Mouse (Mus musculus) midbrain, embryonic 16.5 days (tissue): ENCODE results near the gene Pank3. TPM values are rescaled to one million over a fixed set of nuclear protein-coding genes. Genes with fewer than 3 reads are reported as not detected.

Experiments
- ATAC-seq: fragments of 200-750 bp; cut with Nextera tagmentation; 2 replicates; pipeline ENCODE4 v1.8.0; 2017; ENCODE audit warnings: moderate TSS enrichment
- H3K27ac ChIP-seq: fragments of 300-500 bp; sonication (generic); 2 replicates; pipeline ENCODE4 v1.5.1; 2014; ENCODE audit warnings: mild to moderate bottlenecking, low read length, mixed read lengths
- H3K27me3 ChIP-seq: fragments of 300-500 bp; sonication (generic); 2 replicates; pipeline ENCODE4 v1.6.1; 2014; ENCODE audit warnings: low read depth, low read length, mixed read lengths; ENCODE audit not compliant: control insufficient read depth, insufficient read depth
- H3K36me3 ChIP-seq: fragments of 300-500 bp; sonication (generic); 2 replicates; pipeline ENCODE4 v1.6.1; 2014; ENCODE audit warnings: mild to moderate bottlenecking, low read length, moderate library complexity, mixed read lengths; ENCODE audit not compliant: control insufficient read depth, insufficient read depth
- H3K4me1 ChIP-seq: fragments of 300-500 bp; sonication (generic); 2 replicates; pipeline ENCODE4 v1.6.1; 2014; ENCODE audit warnings: mild to moderate bottlenecking, low read length, mixed read lengths; ENCODE audit not compliant: control insufficient read depth, insufficient read depth
- H3K4me2 ChIP-seq: fragments of 300-500 bp; sonication (generic); 2 replicates; pipeline ENCODE4 v1.6.1; 2014; ENCODE audit warnings: mild to moderate bottlenecking, low read length, mixed read lengths
- H3K4me3 ChIP-seq: fragments of 300-500 bp; sonication (generic); 2 replicates; pipeline ENCODE4 v1.5.1; 2014; ENCODE audit warnings: low read depth, mild to moderate bottlenecking, low read length, moderate library complexity, mixed read lengths
- H3K9ac ChIP-seq: fragments of 300-500 bp; sonication (generic); 2 replicates; pipeline ENCODE4 v1.6.1; 2014; ENCODE audit warnings: low read depth, low read length, mixed read lengths
- H3K9me3 ChIP-seq: fragments of 300-500 bp; sonication (generic); replicated peaks from 2 replicates; pipeline ENCODE4 v1.6.1; 2014; ENCODE audit warnings: mild to moderate bottlenecking, low read length, mixed read lengths; ENCODE audit not compliant: control insufficient read depth, poor library complexity, severe bottlenecking
- WGBS: fragments of 180-500 bp; shearing (Covaris S2); extraction: QIAGEN DNeasy Blood & Tissue Kit; methylation state at CpG from one replicate; pipeline ENCODE4 v1.1.7; 2014; 5-methylcytosine and 5-hydroxymethylcytosine counted together
- polyA plus RNA-seq: library from polyadenylated mRNA; unstranded; fragments of >200 nt; fragmentation: Nextera tagmentation; extraction: Ambion mirVana; gene quantifications from 2 replicates; pipeline ENCODE4 v1.2.1, GENCODE M21; 2015

Gene Pank3
- polyA plus RNA-seq, 1 experiment from 2014 or later, result 20.5 TPM

DNA sequence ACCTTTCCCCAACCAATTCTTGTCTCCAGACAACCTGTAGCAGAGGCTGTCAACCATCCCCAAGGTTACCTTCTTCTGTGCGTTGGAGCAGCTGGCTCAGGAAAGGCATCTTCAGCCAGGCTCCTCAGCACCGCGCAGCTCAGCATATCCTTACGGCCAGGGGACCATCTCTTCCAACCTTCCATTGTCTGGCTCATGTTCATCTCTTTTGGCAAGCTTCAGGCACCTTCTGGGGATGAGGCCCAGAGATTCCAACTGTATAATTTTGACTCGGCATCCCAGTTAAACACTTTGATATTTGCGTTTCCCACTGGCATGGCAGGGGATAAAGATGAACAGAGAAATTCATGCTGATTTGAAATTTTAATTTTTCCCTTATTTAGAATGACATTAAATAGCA lies 25.7 kb upstream of the Pank3 start:
- Histone ChIP-seq H3K9ac (no peak overlapping the region), H3K27ac (no peak overlapping the region), H3K4me3 (no peak overlapping the region), H3K4me2 (no peak overlapping the region), H3K4me1 (no peaks in the 10 kb centered on the region), H3K27me3 (no peaks in the 10 kb centered on the region), H3K36me3 (no peaks in the 10 kb centered on the region), H3K9me3 (no peaks in the 10 kb centered on the region)
- no peak for ATAC-seq
- 90% methylated on average over 6 of the region's 6 CpGs for WGBS

DNA sequence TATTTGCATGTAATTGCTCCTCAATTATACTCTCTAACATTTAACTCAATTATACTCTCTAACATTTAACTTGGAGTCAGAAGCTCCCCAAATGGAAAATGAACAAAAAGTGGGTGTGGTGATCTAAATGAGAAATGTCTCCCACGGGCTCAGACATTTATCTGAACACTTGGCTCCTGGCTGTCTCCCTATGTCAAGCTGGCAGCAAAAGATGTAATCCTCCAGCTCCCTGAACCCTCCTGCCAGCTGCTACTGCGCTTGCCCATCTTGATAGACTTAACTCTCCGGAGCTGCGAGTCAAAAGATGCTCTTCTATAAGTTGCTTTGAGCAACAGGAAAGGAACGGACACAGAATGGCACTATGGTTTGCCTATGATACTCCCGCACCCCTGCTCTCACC lies 24.7 kb upstream of the Pank3 start:
- no peak overlapping the region for H3K9ac ChIP-seq
- H3K9me3 ChIP-seq, result no peaks in the 10 kb centered on the region
- H3K4me1 ChIP-seq, result no peaks in the 10 kb centered on the region
- H3K4me2 ChIP-seq, result no peak overlapping the region
- no peaks in the 10 kb centered on the region for H3K27me3 ChIP-seq
- 88% methylated on average over 6 of the region's 6 CpGs for WGBS
- H3K27ac ChIP-seq, result no peak overlapping the region
- no peak overlapping the region for H3K4me3 ChIP-seq
- no peaks in the 10 kb centered on the region for H3K36me3 ChIP-seq
- ATAC-seq, result no peak

DNA sequence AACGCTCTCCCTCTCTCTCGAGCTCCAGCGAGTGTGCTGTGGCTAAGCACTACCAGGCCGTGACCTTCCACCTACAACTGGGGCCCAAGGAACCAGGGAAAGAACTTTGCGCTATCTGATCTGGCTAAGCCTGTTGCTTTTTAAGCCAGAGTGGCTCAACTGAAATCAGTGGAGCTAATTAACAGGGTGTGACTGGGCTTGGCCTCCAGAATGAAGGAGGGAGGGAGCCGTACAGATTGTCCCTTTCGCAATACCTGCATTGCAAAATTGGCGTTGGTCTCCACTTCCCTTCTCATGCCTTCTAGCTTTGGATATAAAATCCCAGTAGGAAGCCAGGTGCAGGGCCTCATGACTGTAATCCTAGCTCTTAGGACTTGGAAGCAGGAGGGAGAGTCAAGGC lies 18.7 kb upstream of the Pank3 start:
- WGBS, result 77% methylated on average over 8 of the region's 8 CpGs
- H3K27me3 ChIP-seq, result no peaks in the 10 kb centered on the region
- H3K36me3 ChIP-seq, result no peaks in the 10 kb centered on the region
- no peak overlapping the region for H3K9ac ChIP-seq
- no peaks in the 10 kb centered on the region for H3K4me1 ChIP-seq
- no peak overlapping the region for H3K4me3 ChIP-seq
- no peak overlapping the region for H3K27ac ChIP-seq
- no peak overlapping the region for H3K4me2 ChIP-seq
- no peak for ATAC-seq
- H3K9me3 ChIP-seq, result no peaks in the 10 kb centered on the region

DNA sequence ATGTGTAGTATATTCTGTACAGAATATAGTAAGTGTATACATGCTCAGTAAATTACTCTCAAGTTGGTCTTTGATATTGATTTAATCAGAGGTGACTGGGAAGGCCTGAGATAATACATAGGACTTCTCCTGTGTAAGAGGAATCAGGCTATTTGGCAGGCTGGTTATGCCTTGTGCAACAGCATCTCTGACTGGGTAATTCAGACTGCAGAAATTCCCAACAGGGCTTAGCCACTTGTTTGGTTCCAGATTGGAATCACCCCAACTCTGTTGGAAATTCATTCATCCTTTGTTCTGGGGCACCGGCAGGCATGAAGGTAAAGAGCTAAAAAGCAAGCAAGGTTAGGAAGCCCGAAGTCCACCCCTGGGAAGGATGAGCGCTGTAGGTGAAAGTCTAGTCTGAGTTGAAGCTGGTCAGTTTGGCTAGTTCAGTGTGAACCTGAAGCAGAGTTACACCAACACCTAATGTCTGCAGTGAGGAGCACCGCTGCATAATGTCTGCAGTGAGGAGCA lies 14.3 kb upstream of the Pank3 start:
- Histone ChIP-seq H3K9ac (no peak overlapping the region), H3K27ac (no peak overlapping the region), H3K27me3 (no peaks in the 10 kb centered on the region), H3K4me3 (no peak overlapping the region), H3K36me3 (no peaks in the 10 kb centered on the region), H3K4me1 (no peaks in the 10 kb centered on the region), H3K4me2 (no peak overlapping the region), H3K9me3 (no peaks in the 10 kb centered on the region)
- ATAC-seq, result no peak
- WGBS, result 67% methylated on average over 4 of the region's 4 CpGs

DNA sequence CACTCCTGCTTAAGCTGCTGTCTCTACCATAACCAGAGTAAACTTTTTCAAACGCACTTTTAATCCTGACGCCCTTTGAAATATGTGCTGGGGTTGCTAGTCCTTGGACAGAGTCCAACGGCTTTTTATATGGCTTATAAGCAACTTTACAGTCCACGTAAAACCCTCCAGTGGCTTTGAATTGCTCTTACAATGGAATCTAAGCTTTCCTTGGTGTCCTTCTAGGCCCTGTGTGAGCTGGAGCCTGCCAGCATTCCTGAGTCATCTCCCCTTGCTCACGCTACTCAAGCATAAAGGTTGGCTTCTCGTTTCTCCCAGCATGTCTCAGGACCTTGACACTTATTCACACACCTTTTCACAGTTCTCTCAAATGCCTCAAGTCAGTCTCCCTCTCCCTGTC lies 13.7 kb upstream of the Pank3 start:
- no peak for ATAC-seq

DNA sequence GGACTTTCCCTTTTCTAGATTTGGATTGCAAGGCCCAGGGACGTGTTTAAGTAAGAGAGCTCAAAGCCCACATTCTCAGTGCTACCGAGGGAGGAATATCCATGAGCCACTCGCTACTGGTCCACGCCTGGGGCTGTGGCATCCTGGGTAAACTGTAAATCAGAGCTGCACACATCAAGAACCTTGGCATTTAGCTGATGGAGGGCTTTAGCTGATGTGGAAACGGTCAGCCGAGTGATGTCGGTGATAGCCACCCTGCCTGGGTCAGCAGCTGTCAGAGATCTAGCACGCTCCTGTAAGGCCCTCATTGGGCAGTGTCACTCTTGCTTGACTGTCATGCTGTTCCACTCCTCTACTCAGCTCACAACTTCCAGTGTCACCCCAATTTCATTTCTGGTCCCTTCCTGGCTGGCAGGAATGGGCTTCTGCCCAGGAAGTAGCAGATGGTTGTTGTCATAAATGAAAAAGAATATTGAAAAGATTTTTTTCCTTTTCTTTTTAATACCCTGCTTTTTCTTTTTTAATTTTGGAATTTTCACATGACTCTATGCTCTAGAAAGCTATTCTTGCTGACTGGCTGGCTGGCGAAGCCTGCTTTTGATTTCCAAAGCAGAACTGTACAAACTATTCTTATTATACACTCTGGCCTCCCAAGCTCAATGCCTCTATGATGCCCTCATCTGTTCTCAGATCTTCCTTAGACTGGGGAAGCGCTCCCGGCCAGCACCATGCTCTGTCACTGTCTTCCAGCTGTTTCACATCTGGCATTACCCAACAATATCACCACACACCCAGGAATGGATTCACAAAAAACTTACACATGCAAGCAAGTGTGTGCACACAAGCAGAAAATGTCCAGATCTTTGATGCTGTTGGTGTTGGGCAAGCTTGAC lies 12.6 kb upstream of the Pank3 start:
- no peak overlapping the region for H3K4me2 ChIP-seq
- no peak for ATAC-seq
- H3K27me3 ChIP-seq, result no peaks in the 10 kb centered on the region
- no peak overlapping the region for H3K27ac ChIP-seq
- no peak overlapping the region for H3K4me3 ChIP-seq
- WGBS, result 85% methylated on average over 11 of the region's 11 CpGs
- no peak overlapping the region for H3K9ac ChIP-seq
- H3K4me1 ChIP-seq, result no peaks in the 10 kb centered on the region
- no peaks in the 10 kb centered on the region for H3K36me3 ChIP-seq
- H3K9me3 ChIP-seq, result no peaks in the 10 kb centered on the region

More for the DNA sequence above, 13.7 kb upstream of the Pank3 start:
- H3K4me1 ChIP-seq, result no peaks in the 10 kb centered on the region
- no peaks in the 10 kb centered on the region for H3K9me3 ChIP-seq
- no peak overlapping the region for H3K27ac ChIP-seq
- no peak overlapping the region for H3K9ac ChIP-seq
- no peak overlapping the region for H3K4me3 ChIP-seq
- 39% methylated on average over 6 of the region's 6 CpGs for WGBS
- H3K27me3 ChIP-seq, result no peaks in the 10 kb centered on the region
- no peak overlapping the region for H3K4me2 ChIP-seq
- H3K36me3 ChIP-seq, result no peaks in the 10 kb centered on the region

DNA sequence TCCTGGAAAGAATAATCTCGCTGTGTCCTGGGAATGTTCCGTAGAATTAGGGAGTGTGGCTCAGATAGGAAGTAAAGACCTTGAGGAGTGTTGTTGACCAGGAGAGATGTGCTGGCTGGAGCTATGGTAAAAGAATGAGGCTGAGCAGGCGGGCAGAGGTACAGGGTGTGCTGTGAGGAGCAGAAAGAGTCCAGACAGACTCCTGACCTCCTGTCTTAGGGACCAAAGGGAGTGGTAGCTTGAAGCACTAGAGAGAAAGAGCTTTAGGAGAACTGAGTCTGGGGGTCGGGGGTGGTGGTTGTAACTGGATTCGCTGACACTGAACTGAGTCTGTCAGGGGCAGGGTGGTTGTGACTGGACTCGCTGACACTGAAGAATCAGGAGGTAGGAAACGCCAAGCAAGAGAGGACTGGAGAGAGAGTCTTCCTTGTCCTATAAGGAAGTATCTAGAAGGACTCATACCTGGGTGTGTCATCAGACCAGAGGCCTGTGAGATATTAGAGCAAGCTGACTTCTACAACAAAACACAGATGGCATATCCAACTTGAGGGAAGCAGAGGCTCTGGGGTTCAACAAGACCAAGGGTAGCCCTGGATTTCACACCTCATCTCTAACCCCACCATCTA lies 9.2 kb upstream of the Pank3 start:
- Histone ChIP-seq H3K27ac (no peak overlapping the region), H3K4me1 (no peaks in the 10 kb centered on the region), H3K4me2 (no peak overlapping the region), H3K36me3 (no peaks in the 10 kb centered on the region), H3K27me3 (no peaks in the 10 kb centered on the region), H3K4me3 (no peak overlapping the region), H3K9me3 (no peaks in the 10 kb centered on the region), H3K9ac (no peak overlapping the region)
- WGBS, result 90% methylated on average over 7 of the region's 7 CpGs
- ATAC-seq, result no peak

DNA sequence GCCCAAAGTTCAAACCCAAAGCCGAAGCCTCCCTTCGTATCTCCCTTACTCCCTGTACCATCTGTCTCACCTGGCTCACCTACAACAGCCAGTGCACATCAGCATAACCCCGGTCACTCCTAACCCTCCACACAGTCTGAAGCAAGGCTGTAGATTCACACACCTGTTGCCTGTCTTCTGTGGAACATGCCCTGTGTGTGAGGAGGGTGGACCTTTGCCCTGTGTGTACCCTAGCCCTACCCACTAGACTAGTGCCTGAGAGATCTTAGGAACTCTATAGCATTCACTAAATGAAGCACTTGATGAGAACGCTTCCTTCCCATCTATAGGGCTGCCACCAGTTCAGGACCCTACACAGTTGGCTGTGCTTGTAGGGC lies 8.7 kb upstream of the Pank3 start:
- H3K27ac ChIP-seq, result no peak overlapping the region
- H3K27me3 ChIP-seq, result no peaks in the 10 kb centered on the region
- H3K4me3 ChIP-seq, result no peak overlapping the region
- no peak overlapping the region for H3K4me2 ChIP-seq
- no peak overlapping the region for H3K9ac ChIP-seq
- 96% methylated on average over 4 of the region's 4 CpGs for WGBS
- no peak for ATAC-seq
- H3K4me1 ChIP-seq, result no peaks in the 10 kb centered on the region
- no peaks in the 10 kb centered on the region for H3K9me3 ChIP-seq
- no peaks in the 10 kb centered on the region for H3K36me3 ChIP-seq

DNA sequence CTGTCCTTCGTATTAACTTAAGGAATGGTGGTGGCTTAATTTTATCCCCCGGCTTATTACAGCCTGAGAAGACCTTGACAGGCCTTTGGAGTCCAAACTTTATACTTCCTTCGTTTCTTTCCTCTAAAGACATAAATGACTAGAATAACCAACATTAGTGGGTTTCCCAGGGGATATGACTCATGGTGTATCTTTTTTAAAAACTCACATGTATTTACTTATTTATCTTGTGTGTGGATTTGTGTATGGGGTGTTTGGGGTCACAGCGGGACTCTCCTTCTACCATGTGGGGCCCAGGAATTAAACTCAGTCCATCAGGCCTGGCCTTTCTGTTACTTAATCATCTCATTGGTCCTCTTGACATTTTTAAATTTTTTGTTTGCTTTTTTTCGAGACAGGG lies 2.4 kb upstream of the Pank3 start:
- no peak overlapping the region for H3K9ac ChIP-seq
- H3K4me1 ChIP-seq, result peaks cover 14% of the 10 kb centered on the region
- no peaks in the 10 kb centered on the region for H3K36me3 ChIP-seq
- no peaks in the 10 kb centered on the region for H3K27me3 ChIP-seq
- H3K4me2 ChIP-seq, result no peak overlapping the region
- no peaks in the 10 kb centered on the region for H3K9me3 ChIP-seq
- no peak for ATAC-seq
- 92% methylated on average over 5 of the region's 5 CpGs for WGBS
- H3K4me3 ChIP-seq, result no peak overlapping the region
- H3K27ac ChIP-seq, result no peak overlapping the region
